Mouse (Mus musculus) c-Kit-positive CD71-positive TER-119-positive erythroid progenitor cells, embryonic 14.5 days (primary cell): ENCODE results near the gene Olfr1496.
"Not testable (repeated sequence)": the region's sequence is repeated elsewhere in the genome, so short reads cannot be mapped to it uniquely, and the experiment has no call there.

ENCODE experiments used
- DNase-seq: peaks from one replicate; pipeline ENCODE4 v3.0.0-alpha.2; 2013; ENCODE audit warnings: low spot score

The Olfr1496 gene

DNA sequence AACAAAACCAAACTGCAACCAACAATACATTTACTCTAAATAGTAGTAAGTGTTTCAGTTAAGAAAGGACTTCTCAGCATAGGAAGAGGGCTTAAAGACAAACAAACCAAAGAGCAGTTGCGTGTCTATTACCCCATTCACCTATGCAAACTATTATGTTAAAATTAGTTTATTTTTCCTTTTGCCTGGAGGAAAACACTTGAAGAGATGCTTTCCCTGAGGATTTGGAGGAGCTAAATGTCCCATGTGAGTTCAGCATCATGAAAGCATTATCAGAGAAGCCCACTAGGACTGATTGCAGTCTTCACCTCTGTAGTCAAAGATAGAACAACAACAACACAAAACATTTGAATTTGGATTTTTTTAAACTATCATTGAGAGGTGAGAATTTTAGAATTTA, at the start of gene Olfr1496:
TSS of gene Olfr1496 (plus strand) at position 301 of the 400 bp plus-strand sequence.
- DNase-seq: no peak

DNA sequence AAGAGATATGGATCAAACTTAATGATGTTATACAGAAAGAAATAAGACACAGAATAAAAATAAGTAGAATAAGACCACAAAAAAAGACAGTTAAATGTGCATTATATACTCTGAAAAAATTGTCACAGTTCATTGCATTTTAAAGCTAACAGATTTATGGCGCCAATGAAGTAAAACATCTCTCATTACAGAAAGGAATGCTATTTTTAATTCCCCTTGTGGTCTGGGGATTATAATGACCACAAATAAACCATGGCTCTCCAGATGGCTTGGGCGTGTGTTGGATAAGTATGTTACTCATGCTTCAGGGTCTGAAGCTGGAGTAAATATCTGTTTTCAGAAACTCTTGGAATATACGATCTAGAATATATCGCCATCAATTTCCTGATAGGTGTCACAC, 38.2 kb upstream of the Olfr1496 start, which contains the start of gene Olfr1494:
TSS of gene Olfr1494 (plus strand) at position 301 of the 400 bp plus-strand sequence.
- DNase-seq: no peak

DNA sequence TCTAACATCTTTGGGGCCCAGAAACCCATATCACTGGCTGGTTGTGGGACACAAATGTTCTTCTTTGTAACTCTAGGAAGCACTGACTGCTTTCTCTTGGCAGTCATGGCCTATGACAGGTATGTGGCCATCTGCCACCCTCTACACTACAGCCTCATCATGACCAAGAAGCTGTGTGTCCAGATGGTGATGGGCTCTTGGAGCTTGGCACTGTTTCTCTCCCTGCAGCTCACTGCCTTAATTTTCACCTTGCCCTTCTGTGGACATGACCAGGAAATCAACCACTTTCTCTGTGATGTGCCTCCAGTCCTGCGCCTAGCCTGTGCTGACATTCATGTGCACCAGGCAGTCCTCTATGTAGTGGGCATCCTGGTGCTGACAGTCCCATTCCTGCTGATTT, 28.3 kb upstream of the Olfr1496 start:
- no peak for DNase-seq

DNA sequence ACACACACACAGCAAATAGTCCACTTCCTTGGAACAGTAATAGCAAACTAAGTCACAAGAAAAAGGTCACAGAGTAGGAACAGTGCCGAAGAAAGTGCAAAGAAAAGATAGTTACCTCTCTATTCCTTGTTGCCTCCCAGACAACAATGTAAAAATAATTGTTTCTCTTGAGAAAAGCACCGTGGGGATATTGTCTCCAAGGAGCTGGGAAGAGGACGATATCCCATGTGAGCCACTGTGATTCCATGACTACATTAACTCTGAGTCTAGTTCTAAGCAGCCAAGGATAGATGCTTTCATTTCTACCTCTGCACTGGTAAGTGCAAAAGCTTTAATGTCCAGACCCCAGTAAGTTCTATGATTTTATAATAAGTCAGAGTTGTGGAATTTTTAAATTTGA, 13.4 kb upstream of the Olfr1496 start, which contains the start of gene Olfr1495:
TSS of gene Olfr1495 (plus strand) at position 301 of the 400 bp plus-strand sequence.
- no peak for DNase-seq

DNA sequence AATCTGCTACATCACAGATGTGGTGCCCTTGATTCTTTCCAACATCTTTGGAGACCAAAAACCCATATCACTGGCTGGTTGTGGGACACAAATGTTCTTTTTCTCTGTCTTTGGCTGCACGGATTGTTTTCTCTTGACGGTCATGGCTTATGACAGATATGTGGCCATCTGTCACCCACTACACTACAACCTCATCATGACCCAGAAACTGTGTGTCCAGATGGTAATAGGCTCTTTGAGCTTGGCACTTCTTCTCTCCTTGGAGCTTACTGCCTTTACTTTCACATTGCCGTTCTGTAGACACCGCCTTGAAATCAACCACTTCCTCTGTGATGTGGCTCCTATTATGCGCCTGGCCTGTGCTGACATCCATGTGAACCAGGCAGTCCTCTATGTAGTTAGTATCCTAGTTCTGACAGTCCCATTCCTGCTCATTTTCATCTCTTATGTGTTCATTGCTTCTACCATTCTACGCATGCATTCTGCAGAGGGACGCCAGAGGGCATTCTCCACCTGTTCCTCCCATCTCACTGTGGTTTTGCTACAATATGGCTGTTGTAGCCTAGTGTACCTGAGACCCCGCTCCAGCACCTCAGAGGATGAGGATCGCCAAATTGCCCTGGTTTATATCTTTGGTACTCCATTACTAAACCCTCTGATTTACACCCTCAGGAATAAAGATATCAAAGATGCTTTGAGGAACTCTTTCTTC, 9.0 kb upstream of the Olfr1496 start:
- no peak for DNase-seq

DNA sequence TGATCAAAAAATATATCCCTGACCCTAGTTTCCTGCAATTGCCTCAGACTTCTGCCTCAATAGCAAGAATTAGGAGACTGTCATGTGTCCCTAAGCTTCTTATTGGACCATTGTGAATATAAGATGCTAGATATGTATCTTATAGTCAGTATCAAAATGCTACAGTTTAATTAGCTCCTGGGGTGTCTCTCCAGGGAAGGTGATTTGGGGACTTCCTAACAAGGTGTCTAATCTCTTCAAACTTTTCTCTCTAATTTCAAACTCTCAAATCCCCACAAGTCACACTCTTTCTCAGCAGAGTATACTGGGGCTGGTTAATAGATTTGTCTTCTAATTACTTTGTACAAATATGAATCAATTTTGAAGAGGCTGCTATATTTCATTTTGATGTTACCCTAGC, 20.4 kb downstream of the Olfr1496 start, which contains the start of gene Olfr1497:
TSS of gene Olfr1497 (minus strand) at position 101 of the 400 bp plus-strand sequence.
- DNase-seq: no peak

DNA sequence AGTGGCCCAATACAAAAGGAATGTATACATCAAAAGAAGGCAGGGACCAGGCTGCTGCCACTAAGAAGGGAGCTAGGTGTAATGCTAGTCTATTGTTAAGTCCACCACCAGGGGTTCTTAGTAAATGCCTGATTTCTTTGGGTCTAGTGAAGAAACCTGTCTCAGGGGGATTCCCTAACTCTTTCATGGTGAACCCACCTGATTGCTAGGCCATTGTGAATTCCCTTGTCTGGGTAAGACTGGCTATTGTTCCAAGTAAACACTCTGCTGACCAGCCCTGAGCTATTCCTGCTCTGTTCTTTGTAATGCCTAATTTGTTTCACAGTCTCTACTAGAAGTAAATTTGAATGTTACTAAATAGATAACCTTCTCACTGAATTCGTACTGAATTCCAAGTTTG, 27.8 kb downstream of the Olfr1496 start:
- DNase-seq: not testable (repeated sequence)

DNA sequence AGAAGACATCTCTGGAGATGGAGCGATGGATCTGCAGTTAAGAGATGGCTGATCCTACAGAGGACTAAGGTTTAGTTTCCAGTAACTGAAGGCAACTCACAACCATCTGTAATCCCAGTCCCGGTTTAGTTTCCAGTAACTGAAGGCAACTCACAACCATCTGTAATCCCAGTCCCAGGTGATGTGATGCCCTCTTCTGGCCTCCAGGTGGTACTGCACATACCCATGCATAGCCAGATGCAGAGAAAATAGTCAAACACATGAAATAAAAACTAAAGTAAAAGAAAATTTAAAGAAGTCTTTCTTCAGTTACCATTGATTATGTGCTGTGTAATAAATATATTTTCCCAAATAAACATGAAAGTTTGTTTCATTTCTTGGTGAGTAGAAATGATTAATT, 35.1 kb downstream of the Olfr1496 start:
- no peak for DNase-seq

DNA sequence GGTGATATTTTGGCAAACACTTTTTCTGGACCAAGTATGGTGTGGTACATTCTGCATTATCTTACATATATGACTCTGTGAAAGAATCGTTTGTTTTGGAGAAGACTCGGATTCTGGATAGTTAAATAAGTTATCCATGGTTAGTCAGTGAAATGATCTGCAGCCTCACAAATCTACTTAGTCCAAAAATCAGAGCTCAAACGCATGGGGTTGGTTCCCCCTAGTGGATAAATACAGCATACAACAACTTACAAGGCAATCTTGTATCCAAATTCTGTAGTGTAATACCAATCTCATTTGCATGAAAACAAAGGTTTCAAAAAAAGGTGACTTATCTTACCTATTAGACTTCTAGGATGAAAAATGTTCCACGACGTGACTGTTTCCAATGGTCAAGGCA, 41.1 kb downstream of the Olfr1496 start:
- DNase-seq: no peak

DNA sequence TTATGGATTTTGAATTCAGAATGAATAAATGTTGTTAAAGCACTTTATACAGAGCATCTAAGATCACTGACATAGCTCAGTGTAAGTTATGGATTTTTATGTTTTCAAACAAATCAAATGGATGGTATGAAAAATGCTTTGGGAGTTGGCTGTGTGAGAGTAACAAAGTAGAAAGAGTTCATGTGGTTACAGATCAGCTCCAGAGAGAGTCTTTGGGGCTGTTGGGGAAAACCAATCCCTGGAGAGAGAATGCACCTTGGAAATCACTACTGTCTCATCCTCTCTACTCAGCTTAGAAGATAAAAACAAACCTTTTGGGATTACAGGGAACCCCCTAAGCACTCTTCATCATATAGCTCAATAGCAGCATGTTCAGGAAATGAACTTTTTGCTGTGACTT, 41.7 kb downstream of the Olfr1496 start, which contains the start of gene Olfr1499:
TSS of gene Olfr1499 (minus strand) at position 101 of the 400 bp plus-strand sequence.
- no peak for DNase-seq

DNA sequence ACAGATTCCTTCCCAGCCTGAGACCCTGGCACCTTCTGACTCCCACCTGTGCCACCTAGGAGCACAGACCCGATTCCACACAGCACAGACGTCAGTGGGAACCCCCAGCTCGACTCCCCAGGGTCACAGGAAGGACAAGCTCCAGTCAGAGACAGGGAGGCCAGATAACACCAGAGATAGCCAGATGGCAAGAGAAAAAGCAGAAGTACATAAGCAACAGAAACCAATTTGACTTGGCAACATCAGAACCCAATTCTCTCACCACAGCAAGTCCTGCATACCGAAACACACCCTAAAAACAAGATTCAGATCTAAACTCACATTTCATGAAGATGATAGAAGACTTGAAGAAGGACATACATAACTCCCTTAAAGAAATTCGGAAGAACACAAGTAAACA, 43.2 kb downstream of the Olfr1496 start:
- no peak for DNase-seq

DNA sequence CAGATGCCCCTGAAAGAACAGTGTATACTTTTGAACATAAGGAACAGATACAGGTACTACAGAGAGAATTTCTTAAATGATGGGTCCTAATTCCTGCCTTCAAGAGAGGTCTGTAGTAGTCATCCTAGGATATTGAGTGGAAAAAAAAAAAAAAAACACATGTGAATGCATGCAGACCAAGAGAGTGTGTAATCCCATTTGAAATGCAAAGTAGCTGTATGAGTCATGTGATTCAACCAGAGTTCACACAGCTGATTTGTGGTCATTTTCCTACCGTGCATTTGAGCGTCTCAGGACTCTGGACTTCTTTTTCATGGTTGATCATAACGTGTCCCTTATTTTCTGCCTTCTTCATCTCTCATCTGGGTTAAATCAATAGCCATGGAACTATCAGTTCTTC, 50.8 kb downstream of the Olfr1496 start:
- no peak for DNase-seq

DNA sequence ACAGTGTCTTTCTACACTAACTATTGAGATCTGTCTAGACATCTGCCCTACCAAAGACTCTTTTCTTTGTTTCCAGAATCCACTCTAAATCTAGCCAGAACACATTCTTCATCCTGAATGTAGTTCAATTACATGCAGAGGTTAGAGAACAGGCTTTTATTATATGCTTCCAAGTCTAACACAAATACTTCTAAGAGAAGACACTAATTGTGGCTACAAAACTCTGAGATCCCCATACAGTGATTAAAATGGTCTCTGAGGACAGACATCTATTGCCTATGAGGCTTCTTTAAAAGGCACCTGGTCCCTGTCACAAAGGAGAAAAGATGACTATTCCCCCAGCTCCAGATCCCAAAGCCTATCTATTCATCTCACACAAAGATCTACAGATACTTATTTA, 52.7 kb downstream of the Olfr1496 start, which contains the start of gene Olfr1500:
TSS of gene Olfr1500 (minus strand) at position 101 of the 400 bp plus-strand sequence.
- DNase-seq: no peak
